Mouse (Mus musculus) G1E-ER4 (cell line): Measurements from ENCODE around the gene Pole2. TPM values are rescaled to one million over a fixed set of nuclear protein-coding genes. Genes with fewer than 3 reads are reported as not detected.

Source experiments
- GATA1 ChIP-seq: IDR thresholded peaks from one replicate; pipeline ENCODE4 v1.8.0; 2012; ENCODE audit warnings: low read length, inconsistent platforms
- polyA plus RNA-seq: library from polyadenylated mRNA; stranded (reverse); fragments of >175 nt; gene quantifications from 2 replicates; pipeline ENCODE4 v1.2.3, GENCODE M21; 2012

The Pole2 gene
- polyA plus RNA-seq: 11.1 TPM in 2 replicates

GRCm38 (mm10) chr12:69227776-69228466, at the start of gene Pole2:
Pole2 (minus strand) TSS chr12:69228195.
- TF ChIP-seq GATA1: no peak

- no peak for TF ChIP-seq GATA1
Observed at GRCm38 (mm10) chr12:69268956-69269355, 41.0 kb upstream of the Pole2 start.

- TF ChIP-seq GATA1: no peak
Observed at GRCm38 (mm10) chr12:69267956-69268632, 40.1 kb upstream of the Pole2 start.

- no peak for TF ChIP-seq GATA1
Observed at GRCm38 (mm10) chr12:69265031-69265430, 37.0 kb upstream of the Pole2 start.

GRCm38 (mm10) chr12:69262251-69262650, 34.3 kb upstream of the Pole2 start:
- TF ChIP-seq GATA1: no peak

GRCm38 (mm10) chr12:69257836-69258235, 29.8 kb upstream of the Pole2 start:
- TF ChIP-seq GATA1: no peak

- TF ChIP-seq GATA1: no peak
Observed at GRCm38 (mm10) chr12:69253806-69254205, 25.8 kb upstream of the Pole2 start.

- TF ChIP-seq GATA1: no peak
Observed at GRCm38 (mm10) chr12:69250756-69251155, 22.8 kb upstream of the Pole2 start.

GRCm38 (mm10) chr12:69249766-69250165, 21.8 kb upstream of the Pole2 start:
- TF ChIP-seq GATA1: no peak

GRCm38 (mm10) chr12:69241771-69242431, 13.9 kb upstream of the Pole2 start:
- TF ChIP-seq GATA1: no peak

GRCm38 (mm10) chr12:69241405-69241770, 13.4 kb upstream of the Pole2 start:
- no peak for TF ChIP-seq GATA1

- no peak for TF ChIP-seq GATA1
Observed at GRCm38 (mm10) chr12:69240876-69241275, 12.9 kb upstream of the Pole2 start, which contains the start of gene Klhdc1. Klhdc1 (plus strand) TSS chr12:69241176.

- TF ChIP-seq GATA1: no peak
Observed at GRCm38 (mm10) chr12:69238284-69238683, 10.3 kb upstream of the Pole2 start.

GRCm38 (mm10) chr12:69235782-69236181, 7.8 kb upstream of the Pole2 start:
- no peak for TF ChIP-seq GATA1

GRCm38 (mm10) chr12:69229251-69229650, 1.3 kb upstream of the Pole2 start:
- TF ChIP-seq GATA1: no peak

GRCm38 (mm10) chr12:69220613-69221277, 7.2 kb downstream of the Pole2 start:
- TF ChIP-seq GATA1: no peak
